Mouse (Mus musculus) brown adipose tissue, adult 24 weeks (tissue): ENCODE results near the gene Zbtb16. TPM values are rescaled to one million over a fixed set of nuclear protein-coding genes. Genes with fewer than 3 reads are reported as not detected.
A peak's percentile ranks its signal among the peaks of the same experiment; 100 is the strongest.

Experiments
- H3K27ac ChIP-seq: fragments of 200-500 bp; replicated peaks from 2 replicates; pipeline ENCODE4 v1.5.1; 2012; ENCODE audit warnings: low read depth, mild to moderate bottlenecking, low read length
- H3K4me1 ChIP-seq: fragments of 200-500 bp; 2 replicates; pipeline ENCODE4 v1.6.1; 2012; ENCODE audit warnings: low read length, mixed read lengths; ENCODE audit not compliant: control insufficient read depth, insufficient read depth, insufficient read length
- H3K4me3 ChIP-seq: fragments of 200-500 bp; 2 replicates; pipeline ENCODE4 v1.5.1; 2012; ENCODE audit warnings: low read depth, mild to moderate bottlenecking, low read length, moderate library complexity; ENCODE audit not compliant: insufficient read depth
- polyA plus RNA-seq: library from polyadenylated mRNA; stranded (reverse); fragments of >200 nt; gene quantifications from 2 replicates; pipeline ENCODE4 v1.2.4, GENCODE M21; 2012; ENCODE audit not compliant: missing spikeins, insufficient read depth, insufficient read length

The Zbtb16 gene
- polyA plus RNA-seq, 1 experiment: 7.9 TPM

GRCm38 (mm10) chr9:48757650-48758580 lies 78.1 kb downstream of the Zbtb16 start:
- H3K27ac ChIP-seq: no peak overlapping the region
- H3K4me3 ChIP-seq: no peak overlapping the region
- peaks cover 39% of the 10 kb centered on the region for H3K4me1 ChIP-seq

- H3K27ac ChIP-seq: no peak overlapping the region
- H3K4me1 ChIP-seq: peaks cover 29% of the 10 kb centered on the region
Measured at GRCm38 (mm10) chr9:48756261-48756812, 79.7 kb downstream of the Zbtb16 start.

GRCm38 (mm10) chr9:48755438-48756070 lies 80.5 kb downstream of the Zbtb16 start:
- peaks cover 31% of the 10 kb centered on the region for H3K4me1 ChIP-seq
- H3K27ac ChIP-seq: 0 out of 2 replicates have a peak overlapping the region, but pooled peaks have one; percentile 7
- no peak overlapping the region for H3K4me3 ChIP-seq

More at GRCm38 (mm10) chr9:48756261-48756812, 79.7 kb downstream of the Zbtb16 start:
- no peak overlapping the region for H3K4me3 ChIP-seq

GRCm38 (mm10) chr9:48754418-48754817 lies 81.6 kb downstream of the Zbtb16 start:
- H3K4me1 ChIP-seq: peaks cover 30% of the 10 kb centered on the region
- no peak overlapping the region for H3K27ac ChIP-seq
- no peak overlapping the region for H3K4me3 ChIP-seq

GRCm38 (mm10) chr9:48753881-48754280 lies 82.1 kb downstream of the Zbtb16 start:
- H3K4me3 ChIP-seq: no peak overlapping the region
- H3K4me1 ChIP-seq: peaks cover 32% of the 10 kb centered on the region
- H3K27ac ChIP-seq: no peak overlapping the region

GRCm38 (mm10) chr9:48751900-48752299 lies 84.1 kb downstream of the Zbtb16 start:
- peaks cover 37% of the 10 kb centered on the region for H3K4me1 ChIP-seq
- H3K27ac ChIP-seq: peak overlapping the region; percentile 74
- H3K4me3 ChIP-seq: no peak overlapping the region

GRCm38 (mm10) chr9:48749666-48750065 lies 86.4 kb downstream of the Zbtb16 start:
- peak overlapping the region; percentile 85 for H3K27ac ChIP-seq
- H3K4me3 ChIP-seq: no peak overlapping the region
- H3K4me1 ChIP-seq: peaks cover 41% of the 10 kb centered on the region

- H3K4me3 ChIP-seq: no peak overlapping the region
- peaks cover 46% of the 10 kb centered on the region for H3K4me1 ChIP-seq
- peak overlapping the region; percentile 85 for H3K27ac ChIP-seq
Measured at GRCm38 (mm10) chr9:48749168-48749567, 86.9 kb downstream of the Zbtb16 start.

GRCm38 (mm10) chr9:48748761-48749160 lies 87.3 kb downstream of the Zbtb16 start:
- no peak overlapping the region for H3K4me3 ChIP-seq
- peaks cover 50% of the 10 kb centered on the region for H3K4me1 ChIP-seq
- peak overlapping the region; percentile 85 for H3K27ac ChIP-seq

GRCm38 (mm10) chr9:48748216-48748615 lies 87.8 kb downstream of the Zbtb16 start:
- no peak overlapping the region for H3K4me3 ChIP-seq
- peaks cover 54% of the 10 kb centered on the region for H3K4me1 ChIP-seq
- peak overlapping the region; percentile 85 for H3K27ac ChIP-seq

GRCm38 (mm10) chr9:48746506-48746905 lies 89.5 kb downstream of the Zbtb16 start:
- Histone ChIP-seq H3K27ac (peak overlapping the region; percentile 90), H3K4me1 (peaks cover 54% of the 10 kb centered on the region), H3K4me3 (no peak overlapping the region)

- Histone ChIP-seq H3K4me1 (peaks cover 53% of the 10 kb centered on the region), H3K4me3 (no peak overlapping the region), H3K27ac (peak overlapping the region; percentile 90)
Measured at GRCm38 (mm10) chr9:48745347-48746119, 90.5 kb downstream of the Zbtb16 start.

GRCm38 (mm10) chr9:48744916-48745315 lies 91.1 kb downstream of the Zbtb16 start:
- Histone ChIP-seq H3K27ac (peak overlapping the region; percentile 70), H3K4me3 (no peak overlapping the region), H3K4me1 (peaks cover 52% of the 10 kb centered on the region)

- Histone ChIP-seq H3K27ac (peak overlapping the region; percentile 70), H3K4me1 (peaks cover 50% of the 10 kb centered on the region), H3K4me3 (no peak overlapping the region)
Measured at GRCm38 (mm10) chr9:48744451-48744850, 91.6 kb downstream of the Zbtb16 start.
